Mouse (Mus musculus) liver, embryonic 14.5 days (tissue): Measurements from ENCODE around the gene Rprm. TPM values are rescaled to one million over a fixed set of nuclear protein-coding genes. Genes with fewer than 3 reads are reported as not detected.

ENCODE experiments used
- ATAC-seq: fragments of 200-750 bp; cut with Nextera tagmentation; 2 replicates; pipeline ENCODE4 v1.8.0; 2017; ENCODE audit warnings: moderate number of reproducible peaks, mild to moderate bottlenecking, moderate library complexity; ENCODE audit not compliant: insufficient read depth
- DNase-seq, 3 experiments: peaks; one replicate each; pipeline ENCODE4 v3.0.0-alpha.2; 2012 to 2013; ENCODE audit warnings: low read depth in 3 of 3, low spot score in 3 of 3
- H3K27ac ChIP-seq: fragments of 300-500 bp; sonication (generic); 2 replicates; pipeline ENCODE4 v1.5.1; 2014; ENCODE audit warnings: moderate library complexity, mild to moderate bottlenecking, control low read depth, inconsistent platforms
- H3K27me3 ChIP-seq: fragments of 300-500 bp; sonication (generic); 2 replicates; pipeline ENCODE4 v1.6.1; 2014; ENCODE audit warnings: mild to moderate bottlenecking, low read length, moderate library complexity; ENCODE audit not compliant: control insufficient read depth, insufficient read depth
- H3K36me3 ChIP-seq: fragments of 300-500 bp; sonication (generic); replicated peaks from 2 replicates; pipeline ENCODE4 v1.6.1; 2014; ENCODE audit warnings: low read depth; ENCODE audit not compliant: control insufficient read depth, insufficient read depth
- H3K4me1 ChIP-seq, 2 experiments: fragments of 200-500 bp in 1 of 2; fragments of 300-500 bp in 1 of 2; sonication (generic) in 1 of 2; replicated peaks; 2 replicates each; pipeline ENCODE4 v1.6.1; 2012 to 2014; ENCODE audit warnings: antibody characterized with exemption in 1 of 2, inconsistent platforms in 1 of 2, low read length in 1 of 2; ENCODE audit not compliant: control insufficient read depth in 2 of 2, insufficient read depth in 2 of 2
- H3K4me2 ChIP-seq: fragments of 300-500 bp; sonication (generic); 2 replicates; pipeline ENCODE4 v1.6.1; 2014; ENCODE audit warnings: low read depth, mild to moderate bottlenecking, control low read depth, moderate library complexity
- H3K4me3 ChIP-seq, 2 experiments: fragments of 200-500 bp in 1 of 2; fragments of 300-500 bp in 1 of 2; sonication (generic) in 1 of 2; 2 replicates each; pipeline ENCODE4 v1.5.1; 2012 to 2014; ENCODE audit warnings: low read depth in 2 of 2, low read length in 2 of 2, mild to moderate bottlenecking in 2 of 2, control low read depth in 1 of 2, inconsistent platforms in 1 of 2, moderate library complexity in 1 of 2; ENCODE audit not compliant: insufficient read depth in 1 of 2
- H3K9ac ChIP-seq: fragments of 300-500 bp; sonication (generic); replicated peaks from 2 replicates; pipeline ENCODE4 v1.6.1; 2014; ENCODE audit warnings: mild to moderate bottlenecking, control low read depth, moderate library complexity
- H3K9me3 ChIP-seq: fragments of 300-500 bp; sonication (generic); 2 replicates; pipeline ENCODE4 v1.6.1; 2016; ENCODE audit warnings: low read length, mixed read lengths; ENCODE audit not compliant: control insufficient read depth
- CTCF ChIP-seq: IDR thresholded peaks from 2 replicates; pipeline ENCODE4 v1.5.1; 2016; ENCODE audit warnings: antibody characterized with exemption, low read depth, control low read depth
- EP300 ChIP-seq: IDR thresholded peaks from 2 replicates; pipeline ENCODE4 v1.6.1; 2016; ENCODE audit warnings: antibody characterized with exemption, low read depth
- WGBS: fragments of 180-500 bp; shearing (Covaris S2); extraction: QIAGEN DNeasy Blood & Tissue Kit; methylation state at CpG from one replicate; pipeline ENCODE4 v1.1.7; 2014; ENCODE audit not compliant: insufficient replicate concordance; 5-methylcytosine and 5-hydroxymethylcytosine counted together
- polyA plus RNA-seq, 2 experiments: library from polyadenylated mRNA; depleted of rRNA in 1 of 2; stranded (reverse) in 1 of 2; unstranded in 1 of 2; fragments of >200 nt; fragmentation: Nextera tagmentation in 1 of 2; extraction: Ambion mirVana in 1 of 2; gene quantifications; 2 replicates each; pipeline versions ENCODE4 v1.2.1 to v1.2.3; 2012 to 2014

The Rprm gene
- polyA plus RNA-seq, 2 experiments: 0.07 TPM; not detected in 1

- no peak overlapping the region for H3K4me3 ChIP-seq
- no peak overlapping the region for H3K27ac ChIP-seq
- no peak overlapping the region for H3K4me2 ChIP-seq
- H3K9ac ChIP-seq: no peak overlapping the region
- H3K9me3 ChIP-seq: no peaks in the 10 kb centered on the region
- TF ChIP-seq CTCF (no peak), EP300 (no peak)
- DNase-seq: no peak
- no peaks in the 10 kb centered on the region for H3K36me3 ChIP-seq
- WGBS: 49% methylated on average over 1 of the region's 1 CpGs
- H3K27me3 ChIP-seq: no peaks in the 10 kb centered on the region
- no peak for ATAC-seq
- H3K4me1 ChIP-seq: no peaks in the 10 kb centered on the region
These were observed 14.6 kb upstream of the Rprm start for GRCm38 (mm10) chr2:54099939-54100338.

- DNase-seq (no peak), ATAC-seq (no peak)
- H3K4me1 ChIP-seq: no peaks in the 10 kb centered on the region
- no peak overlapping the region for H3K27ac ChIP-seq
- H3K36me3 ChIP-seq: no peaks in the 10 kb centered on the region
- 64% methylated on average over 3 of the region's 3 CpGs for WGBS
- H3K27me3 ChIP-seq: no peaks in the 10 kb centered on the region
- no peak overlapping the region for H3K9ac ChIP-seq
- no peak for TF ChIP-seq CTCF
- TF ChIP-seq EP300: no peak
- H3K4me2 ChIP-seq: no peak overlapping the region
- H3K4me3 ChIP-seq: no peak overlapping the region
- H3K9me3 ChIP-seq: no peaks in the 10 kb centered on the region
These were observed 7.3 kb upstream of the Rprm start for GRCm38 (mm10) chr2:54092616-54093015.

DNA sequence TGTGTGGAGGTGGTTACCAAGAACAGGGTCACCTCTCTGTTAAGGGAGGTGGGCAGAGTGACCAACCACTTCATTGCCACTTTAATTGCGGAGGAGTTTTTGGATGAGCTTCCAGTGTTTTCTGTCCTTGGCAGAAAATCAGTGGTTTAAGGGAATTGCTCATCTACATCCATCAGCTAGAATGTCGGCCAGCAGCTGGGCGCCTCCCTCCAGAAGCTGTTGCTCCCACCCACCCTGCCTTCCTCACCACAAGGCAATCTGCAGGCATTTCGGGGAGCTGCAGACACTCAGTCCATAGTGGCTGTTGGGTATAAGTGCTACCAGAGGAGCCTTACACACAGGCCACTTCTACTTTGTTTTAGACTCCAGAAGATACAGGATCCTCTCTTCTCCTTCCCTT, 902 bp upstream of the Rprm start:
- peaks cover 10% of the 10 kb centered on the region for H3K27me3 ChIP-seq
- H3K9ac ChIP-seq: no peak overlapping the region
- no peaks in the 10 kb centered on the region for H3K9me3 ChIP-seq
- H3K4me1 ChIP-seq: no peaks in the 10 kb centered on the region
- no peak overlapping the region for H3K4me3 ChIP-seq
- ATAC-seq: no peak
- H3K4me2 ChIP-seq: no peak overlapping the region
- H3K36me3 ChIP-seq: no peaks in the 10 kb centered on the region
- H3K27ac ChIP-seq: no peak overlapping the region
- no peak for DNase-seq
- TF ChIP-seq CTCF (no peak), EP300 (no peak)
- 52% methylated on average over 4 of the region's 4 CpGs for WGBS

DNA sequence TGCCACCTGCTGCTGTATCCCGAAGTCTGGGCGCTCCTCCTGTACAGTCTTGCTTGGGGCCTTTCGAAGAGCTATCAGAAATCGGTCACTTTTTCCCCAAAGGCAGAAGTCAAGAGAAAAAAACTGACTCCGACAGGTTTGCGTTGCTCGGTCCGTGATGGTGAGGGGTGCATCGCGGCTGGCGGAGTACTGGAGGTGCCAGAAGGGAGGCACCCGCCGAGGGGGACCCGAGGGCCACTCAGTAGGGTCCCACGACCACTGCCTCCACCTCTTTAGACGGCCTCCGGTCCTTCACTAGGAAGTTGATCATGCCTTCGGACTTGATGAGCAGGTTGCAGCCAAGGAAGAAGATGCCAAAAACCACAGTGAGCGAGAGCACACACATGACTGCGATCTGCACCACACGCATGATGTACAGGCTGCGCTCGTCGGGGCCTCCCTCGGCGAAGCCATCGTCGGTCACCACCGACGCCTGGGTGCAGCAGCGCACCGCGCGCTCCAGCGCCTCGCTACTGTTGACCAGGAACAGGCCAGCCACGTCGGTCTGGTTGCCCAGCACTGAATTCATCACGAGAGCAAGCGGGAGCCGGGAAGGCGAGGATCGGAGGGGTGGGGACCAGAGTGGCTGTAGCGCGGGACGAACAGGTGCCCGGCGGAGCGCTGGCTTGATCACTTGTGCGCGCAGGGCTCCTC, 469 bp downstream of the Rprm start:
- H3K4me2 ChIP-seq: peak overlapping the region; percentile 41
- H3K27ac ChIP-seq: no peak overlapping the region
- TF ChIP-seq CTCF (no peak), EP300 (no peak)
- DNase-seq (no peak), ATAC-seq (0 out of 2 replicates have a peak, but pooled peaks have one; percentile 23)
- H3K4me1 ChIP-seq: no peaks in the 10 kb centered on the region
- H3K9ac ChIP-seq: no peak overlapping the region
- peaks cover 10% of the 10 kb centered on the region for H3K27me3 ChIP-seq
- peak overlapping the region; percentile 3 to 19; a peak in 2 of 4 replicates for H3K4me3 ChIP-seq
- no peaks in the 10 kb centered on the region for H3K36me3 ChIP-seq
- 3% methylated on average over 50 of the region's 51 CpGs for WGBS
- no peaks in the 10 kb centered on the region for H3K9me3 ChIP-seq

DNA sequence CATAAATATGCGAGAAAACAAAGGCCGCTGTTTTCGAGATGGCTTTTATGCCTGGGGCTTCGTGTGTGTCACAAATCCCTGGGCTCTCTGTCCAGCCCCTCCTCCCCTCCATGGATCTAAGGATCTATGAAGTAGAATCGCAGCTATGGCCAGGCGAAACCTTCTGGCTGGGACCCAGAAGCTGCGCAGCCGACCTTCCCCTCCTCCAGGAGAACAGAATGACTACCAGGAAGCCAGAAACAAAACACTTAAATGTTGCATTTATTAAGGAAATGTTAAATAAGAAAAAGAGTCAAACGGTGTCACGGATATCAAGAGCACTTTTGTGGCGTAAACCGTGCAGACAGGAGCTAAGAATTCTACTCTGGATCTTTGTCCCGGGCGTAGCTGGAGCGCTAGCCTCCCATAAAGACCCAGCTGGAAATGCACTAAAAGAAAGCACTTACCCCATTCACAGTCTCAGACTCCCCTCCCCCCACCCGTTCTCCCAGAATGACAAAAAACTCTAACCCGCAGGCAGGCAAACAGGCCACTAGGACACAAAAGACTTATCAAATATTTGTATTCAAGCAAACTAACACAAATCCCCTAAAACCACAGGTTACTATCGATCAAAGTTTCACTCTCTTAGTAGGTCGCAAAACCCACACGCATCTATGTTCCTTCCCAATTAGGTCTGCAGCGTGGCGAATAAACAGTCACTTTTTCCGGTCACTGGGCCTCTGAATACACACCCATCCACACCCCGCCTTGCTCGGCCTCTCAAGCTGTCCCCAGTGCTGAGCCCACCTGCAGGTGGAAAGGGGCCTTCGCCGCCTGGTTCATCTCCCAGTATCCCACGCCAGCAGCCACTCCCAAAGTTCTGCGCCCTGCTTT, 1.3 kb downstream of the Rprm start:
- H3K4me3 ChIP-seq: no peak overlapping the region
- H3K9me3 ChIP-seq: no peaks in the 10 kb centered on the region
- DNase-seq: no peak
- H3K27me3 ChIP-seq: peaks cover 10% of the 10 kb centered on the region
- H3K9ac ChIP-seq: no peak overlapping the region
- no peak for TF ChIP-seq EP300
- no peak for TF ChIP-seq CTCF
- no peak for ATAC-seq
- no peaks in the 10 kb centered on the region for H3K4me1 ChIP-seq
- H3K36me3 ChIP-seq: no peaks in the 10 kb centered on the region
- H3K27ac ChIP-seq: no peak overlapping the region
- 5% methylated on average over 29 of the region's 29 CpGs for WGBS
- peak overlapping the region; percentile 41 for H3K4me2 ChIP-seq
